Mouse (Mus musculus) C2C12 (cell line): Measurements from ENCODE around the gene Gm20388.

Source experiments
- CTCF ChIP-seq: IDR thresholded peaks from one replicate; pipeline ENCODE4 v1.5.1; 2011; ENCODE audit not compliant: control insufficient read depth, insufficient read depth, insufficient read length
- MAX ChIP-seq: IDR thresholded peaks from one replicate; pipeline ENCODE4 v1.6.1; 2011; ENCODE audit warnings: mild to moderate bottlenecking, control low read depth
- MYOG ChIP-seq: IDR thresholded peaks from one replicate; pipeline ENCODE4 v1.6.1; 2011; ENCODE audit not compliant: control insufficient read depth, insufficient read length; ENCODE audit errors: extremely low read depth

DNA sequence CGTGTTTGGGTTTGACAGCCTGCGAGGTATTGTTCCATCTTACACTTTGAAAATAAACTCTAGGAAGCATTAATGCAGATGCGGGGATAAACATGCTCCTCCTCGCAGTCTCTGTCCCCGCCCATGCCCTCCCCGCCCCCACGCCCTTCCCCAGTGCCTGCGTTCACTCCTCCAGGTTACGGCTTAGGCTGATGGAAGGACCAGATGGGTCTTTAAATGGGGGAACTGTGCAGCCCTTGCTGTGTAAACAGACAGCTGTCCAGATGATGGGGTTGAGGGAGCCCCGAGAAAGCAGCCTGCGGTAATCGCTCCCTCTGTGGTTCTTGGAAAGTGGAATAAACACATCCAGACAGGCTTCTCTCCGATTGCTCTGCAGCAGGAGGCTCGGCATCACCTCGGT lies 1390.8 kb downstream of the Gm20388 start:
- TF ChIP-seq CTCF (no peak), MYOG (no peak), MAX (no peak)
